Mouse (Mus musculus) thymus, adult 2 months (tissue): Measurements from ENCODE around the gene Fosl1.

Experiments
- CTCF ChIP-seq: fragments of 200-500 bp; IDR thresholded peaks from 2 replicates; pipeline ENCODE4 v1.5.1; 2012; ENCODE audit warnings: mild to moderate bottlenecking, control low read depth, low read length, moderate library complexity, borderline replicate concordance; ENCODE audit not compliant: control insufficient read depth, poor library complexity, insufficient read depth; ENCODE audit errors: extremely low read depth
- POLR2A ChIP-seq: fragments of 200-500 bp; IDR thresholded peaks from 2 replicates; pipeline ENCODE4 v1.6.1; 2012; ENCODE audit warnings: mild to moderate bottlenecking, low read length, control low read depth, moderate library complexity; ENCODE audit not compliant: control insufficient read depth, poor library complexity, insufficient read depth; ENCODE audit errors: extremely low read depth

GRCm38 (mm10) chr19:5485821-5486220, 38.5 kb downstream of the Fosl1 start:
- no peak for TF ChIP-seq CTCF
- no peak for TF ChIP-seq POLR2A
